Mouse (Mus musculus) right cerebral cortex, adult 18-20 months (tissue): ENCODE data around the gene Proser2.

Experiments used
- DNase-seq: peaks from one replicate; pipeline ENCODE4 v3.0.0; 2022; ENCODE audit warnings: mixed read lengths

Gene Proser2

GRCm38 (mm10) chr2:6071598-6072440, 58.2 kb downstream of the Proser2 start:
- DNase-seq, result no peak

GRCm38 (mm10) chr2:6070925-6071324, 59.1 kb downstream of the Proser2 start:
- no peak for DNase-seq

DNA sequence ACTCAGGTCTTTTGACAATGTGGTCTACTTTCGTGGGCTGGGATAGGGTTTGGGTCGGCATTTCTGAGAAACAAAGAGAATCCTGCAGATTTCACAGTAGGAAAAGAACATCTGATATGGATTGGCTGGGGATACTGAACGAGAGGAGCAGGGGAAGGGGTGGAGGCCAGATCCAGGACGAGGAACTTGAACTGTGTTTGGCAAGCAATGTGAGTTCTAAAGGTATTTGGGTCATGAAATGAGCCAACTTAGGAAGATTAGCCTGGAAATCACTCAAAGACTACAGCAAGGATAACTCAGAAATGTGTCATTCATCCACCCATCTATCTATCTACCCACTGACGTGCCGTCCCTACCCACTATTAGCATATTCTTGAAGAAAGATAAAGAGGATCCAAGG, 62.7 kb downstream of the Proser2 start:
- no peak for DNase-seq

- DNase-seq, result no peak
Observed at GRCm38 (mm10) chr2:6060071-6060804, 69.8 kb downstream of the Proser2 start.

GRCm38 (mm10) chr2:6059291-6059690, 70.7 kb downstream of the Proser2 start:
- no peak for DNase-seq

GRCm38 (mm10) chr2:6056518-6056917, 73.5 kb downstream of the Proser2 start:
- no peak for DNase-seq

- DNase-seq, result no peak
Observed at GRCm38 (mm10) chr2:6055466-6055865, 74.5 kb downstream of the Proser2 start.

DNA sequence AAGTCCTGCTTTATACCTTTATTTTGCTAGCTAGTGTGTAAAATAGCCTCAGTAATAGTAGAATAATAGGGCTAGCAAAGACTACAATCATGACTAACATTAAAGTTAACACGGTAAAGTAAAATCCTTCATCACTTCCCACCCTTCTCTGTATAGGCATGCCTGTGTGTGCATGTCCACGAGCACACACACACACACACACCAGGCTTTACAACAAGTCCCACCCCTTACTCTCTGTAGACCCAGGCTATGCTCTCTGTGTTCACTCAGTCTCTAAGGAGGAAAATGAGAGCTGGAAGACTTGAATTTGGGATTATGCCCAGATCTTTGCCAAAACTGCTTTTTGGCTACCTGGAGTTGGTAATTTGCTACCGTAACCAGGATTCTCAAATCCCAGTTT, 81.0 kb downstream of the Proser2 start:
- no peak for DNase-seq

DNA sequence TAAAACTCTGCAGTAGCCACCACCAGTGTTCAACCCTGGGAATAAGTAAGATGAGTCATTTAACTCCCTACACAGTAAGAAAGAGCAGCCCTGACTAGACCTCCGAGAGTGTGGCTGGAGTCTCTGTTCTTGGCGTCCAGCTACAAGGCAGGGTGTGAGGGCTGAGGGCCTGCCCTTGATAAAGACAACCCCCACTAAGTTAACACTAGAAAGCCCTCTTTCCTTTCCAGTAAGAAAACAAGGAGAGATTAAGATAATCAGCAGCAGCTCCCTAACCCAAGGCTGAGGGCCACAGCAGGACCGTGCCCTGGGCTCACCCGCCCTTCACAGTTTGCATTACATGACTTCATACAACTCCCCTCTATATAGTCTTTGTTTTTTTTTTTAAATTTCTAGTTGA, 81.4 kb downstream of the Proser2 start:
- DNase-seq, result no peak
